Mouse (Mus musculus) thymus, postnatal 14 days (tissue): Measurements from ENCODE around the gene Ly6g5b.

Experiments used
- DNase-seq: peaks from one replicate; pipeline ENCODE4 v3.0.0; 2021

Ly6g5b gene

DNA sequence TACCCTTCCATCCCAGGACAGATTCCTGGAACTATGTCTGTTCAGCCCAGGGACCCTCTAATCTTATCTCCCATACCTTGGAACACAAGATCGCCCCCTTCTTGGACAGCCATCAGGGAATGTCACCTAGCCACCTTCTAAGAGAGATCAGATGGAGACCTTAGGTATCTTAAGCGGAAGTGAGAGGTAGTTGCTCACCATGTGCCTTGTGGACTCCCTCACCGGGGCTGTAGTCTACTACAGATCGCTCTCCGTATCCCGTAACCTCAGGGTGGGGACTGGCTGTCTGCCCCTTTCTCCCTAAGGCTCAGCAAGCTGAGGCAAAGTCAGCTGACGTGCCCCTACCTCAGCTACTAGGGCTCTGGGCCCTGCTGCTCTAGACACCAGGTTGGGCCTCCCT, 11.1 kb downstream of the Ly6g5b start:
- no peak for DNase-seq

DNA sequence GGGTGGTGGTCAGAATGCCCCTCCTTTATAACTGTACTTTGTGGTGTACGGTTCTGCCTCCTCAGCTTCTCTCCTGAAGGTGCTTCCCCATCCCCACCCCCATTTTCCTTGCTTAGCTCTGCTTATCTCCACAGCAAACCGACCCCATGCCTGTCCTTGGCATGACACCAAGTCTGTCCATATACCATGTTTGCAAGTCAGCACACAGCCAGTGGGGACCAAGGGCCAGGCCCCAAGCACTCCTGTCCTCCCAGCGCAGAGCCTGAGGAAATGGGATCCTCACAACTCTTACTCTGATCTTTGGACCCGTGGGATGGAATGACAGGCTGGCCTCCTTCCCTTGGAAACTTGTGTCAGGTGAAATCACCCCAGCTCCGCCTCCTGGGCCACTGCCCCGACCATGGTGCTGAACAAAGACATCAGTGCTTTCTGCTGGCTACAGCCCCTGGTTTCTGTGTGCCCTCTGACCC, 12.0 kb downstream of the Ly6g5b start:
- DNase-seq: no peak

DNA sequence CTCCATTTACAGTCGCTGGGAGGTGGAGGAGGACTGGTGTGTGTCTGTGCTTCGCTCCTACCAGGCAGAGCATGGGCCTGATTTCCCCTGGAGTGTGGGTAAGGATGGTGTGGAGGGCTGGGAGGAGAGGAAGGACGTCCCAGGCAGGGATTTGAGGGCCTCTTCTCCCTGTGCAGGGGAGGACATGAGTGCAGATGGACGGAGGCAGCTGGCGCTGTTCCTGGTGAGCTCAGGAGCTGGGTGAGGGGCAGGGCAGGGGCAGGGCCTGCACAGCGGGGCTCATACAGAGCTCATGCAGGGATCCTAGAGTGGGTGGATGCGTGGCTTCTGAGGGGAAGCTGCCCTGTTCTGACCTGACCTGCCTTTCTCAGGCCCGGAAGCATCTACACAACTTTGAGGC, 12.9 kb downstream of the Ly6g5b start:
- no peak for DNase-seq

DNA sequence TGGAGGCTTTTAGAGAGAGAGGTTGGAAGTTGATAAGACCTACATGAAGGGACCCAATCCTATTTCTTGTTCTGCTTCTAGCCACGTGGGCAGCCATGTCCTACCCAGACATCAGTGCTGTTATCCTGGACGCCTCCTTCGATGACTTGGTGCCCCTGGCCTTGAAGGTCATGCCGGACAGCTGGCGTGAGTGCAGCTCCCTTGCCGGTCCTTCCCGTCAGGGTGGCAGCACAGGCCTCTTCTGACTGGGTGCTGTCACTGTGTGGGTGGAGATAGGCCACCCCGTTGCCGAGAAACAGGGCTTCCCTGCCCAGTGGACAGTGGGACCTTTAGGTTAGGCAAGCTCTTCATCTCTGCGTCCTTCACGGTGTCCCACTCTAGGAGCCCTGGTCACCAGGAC, 14.1 kb downstream of the Ly6g5b start:
- DNase-seq: no peak

DNA sequence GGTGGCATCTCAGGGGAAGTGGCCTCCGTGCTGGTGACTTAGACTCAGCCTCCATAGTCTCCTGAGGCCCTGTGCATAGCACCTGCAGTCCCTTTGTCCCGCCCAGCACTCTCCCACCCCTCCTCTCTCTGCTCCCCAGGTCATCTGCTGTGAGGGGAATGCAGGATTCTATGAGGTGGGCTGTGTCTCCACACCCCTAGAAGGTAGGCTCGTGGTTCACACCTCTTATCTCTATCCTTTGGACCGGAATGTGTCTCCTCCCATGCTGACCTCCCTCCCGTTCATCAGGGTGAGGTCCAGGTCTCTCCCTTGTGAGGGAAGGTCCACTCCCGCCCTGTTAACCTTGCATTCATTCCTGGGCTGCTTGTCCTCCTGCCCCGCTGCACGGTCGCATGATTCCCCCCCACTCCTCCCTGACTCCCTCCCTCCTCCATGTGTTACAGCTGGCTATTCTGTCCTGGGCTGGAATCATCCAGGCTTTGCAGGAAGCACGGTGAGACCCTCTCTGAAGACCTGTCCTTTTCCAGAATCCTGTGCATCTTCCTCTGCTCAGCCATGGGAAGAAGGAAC, 14.9 kb downstream of the Ly6g5b start:
- no peak for DNase-seq

DNA sequence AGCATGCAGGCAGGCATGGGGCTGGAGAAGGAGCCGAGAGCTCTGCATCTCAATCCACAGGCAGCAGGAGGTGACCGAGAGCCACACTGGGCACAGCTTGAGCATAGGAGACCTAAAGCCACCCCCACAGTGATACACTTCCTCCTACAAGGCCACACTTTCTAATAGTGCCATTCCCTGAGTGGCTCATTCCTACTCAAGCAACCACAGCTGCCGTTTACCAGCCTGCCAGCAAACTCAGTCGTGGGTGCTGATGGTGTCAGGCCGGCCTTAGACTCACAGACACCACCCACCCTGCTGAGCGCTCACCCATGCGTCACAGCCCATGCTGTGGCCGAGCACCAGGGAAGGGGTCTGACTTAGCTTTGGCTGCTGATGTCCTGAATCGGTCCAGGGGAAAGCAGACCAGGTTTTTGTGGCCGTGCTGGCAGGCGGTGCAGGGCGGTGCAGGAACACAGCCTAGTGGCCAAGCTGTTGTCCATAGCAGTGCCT, 18.0 kb downstream of the Ly6g5b start:
- DNase-seq: peak; percentile 33

DNA sequence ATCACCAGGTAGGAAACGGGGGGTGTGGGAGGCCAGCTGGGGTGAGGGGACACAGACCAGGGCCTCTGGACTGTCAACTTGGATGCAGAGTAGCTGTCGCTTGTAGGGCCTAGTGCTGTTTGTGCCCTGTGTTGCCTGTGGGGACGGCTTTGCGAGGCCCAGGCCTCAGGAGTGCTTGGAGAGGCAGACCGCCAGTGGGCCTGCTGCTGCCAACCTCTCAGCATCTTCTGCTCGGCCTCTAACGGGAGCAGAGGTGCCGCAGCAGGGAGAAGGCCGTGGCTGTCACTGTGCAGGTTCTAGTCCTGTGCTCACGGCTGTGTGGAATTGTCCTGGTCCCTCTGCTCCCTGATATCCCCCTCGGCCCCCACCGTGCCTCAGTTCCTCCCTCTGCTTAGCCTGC, 18.6 kb downstream of the Ly6g5b start:
- DNase-seq: no peak

DNA sequence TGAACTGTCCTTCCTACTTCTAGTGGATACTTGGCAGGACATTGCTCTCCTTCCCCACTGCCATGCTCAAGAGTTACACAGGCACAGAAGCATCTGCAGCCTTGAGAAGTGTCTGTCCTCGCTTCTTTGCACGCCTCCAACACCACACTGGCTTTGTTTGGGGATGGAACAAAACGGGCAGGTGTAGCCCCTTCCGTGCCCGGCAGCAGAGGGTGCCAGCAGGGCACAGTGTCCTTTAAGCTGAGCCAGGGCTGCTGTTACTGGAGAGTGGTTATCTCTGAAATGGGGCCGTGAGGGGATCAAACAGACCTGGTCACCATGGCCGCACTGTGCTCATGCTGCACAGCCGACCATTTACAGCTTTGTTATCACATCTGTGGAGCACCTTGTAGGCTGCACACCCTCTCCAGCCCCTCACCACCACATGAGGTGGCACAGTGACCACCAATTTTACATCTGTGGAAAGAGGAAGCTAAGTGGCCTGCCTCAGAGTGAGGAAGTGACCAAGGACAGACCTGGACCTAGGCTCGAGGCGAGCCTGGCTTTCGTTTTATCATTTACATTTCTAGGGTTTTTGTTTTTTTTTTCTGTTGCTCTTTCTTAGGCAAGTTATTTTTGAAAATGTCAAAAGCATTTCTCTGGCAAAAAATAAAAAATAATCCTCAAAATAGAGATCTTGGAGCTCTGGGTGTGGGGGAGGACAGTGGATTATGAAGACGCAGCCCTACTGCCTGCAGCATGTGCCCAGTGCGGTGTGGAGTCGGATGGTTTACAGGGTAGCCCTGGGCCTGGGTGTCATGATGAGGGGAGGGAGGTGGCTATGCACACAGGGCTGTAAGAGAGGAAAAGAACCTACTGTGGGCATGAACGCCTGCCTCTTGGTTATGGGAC, 20.5 kb downstream of the Ly6g5b start:
- DNase-seq: no peak

DNA sequence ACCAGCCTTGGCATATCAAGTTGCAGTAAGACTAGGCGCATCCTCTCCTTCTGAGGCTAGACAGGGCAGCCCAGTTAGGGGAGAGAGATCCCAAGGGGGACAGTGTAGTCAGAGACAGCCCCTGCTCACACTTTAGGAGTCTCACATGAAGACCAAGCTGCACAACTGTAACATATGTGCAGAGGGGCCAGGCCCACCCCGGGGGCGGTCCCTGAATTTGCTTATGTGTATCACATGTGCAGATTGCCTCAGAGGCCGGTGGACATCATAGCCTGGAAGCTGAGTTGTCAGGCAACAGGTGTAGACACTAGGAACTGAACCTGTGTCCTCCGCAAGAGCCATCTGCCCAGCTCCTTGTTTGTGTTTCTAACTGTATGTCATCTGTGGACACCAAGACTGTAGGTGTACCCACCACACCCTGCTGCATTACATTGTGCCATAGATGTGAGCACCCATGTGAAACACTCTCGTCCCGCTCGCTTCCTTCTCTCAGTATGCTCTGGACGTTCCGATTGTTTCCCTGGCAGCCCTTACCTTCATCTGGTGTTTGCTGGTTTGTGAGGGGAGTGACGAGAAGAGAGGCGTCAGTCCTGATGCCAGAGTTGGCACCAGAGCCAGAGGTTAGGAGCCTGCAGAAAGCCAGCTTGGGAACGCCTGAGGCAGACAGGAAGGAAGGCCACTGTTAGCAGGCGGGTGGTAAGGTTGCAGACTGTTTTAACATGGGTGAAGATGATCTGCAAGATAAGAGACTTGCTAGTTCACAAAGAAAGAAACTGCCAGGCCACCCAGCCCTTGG, 22.6 kb downstream of the Ly6g5b start:
- DNase-seq: no peak

DNA sequence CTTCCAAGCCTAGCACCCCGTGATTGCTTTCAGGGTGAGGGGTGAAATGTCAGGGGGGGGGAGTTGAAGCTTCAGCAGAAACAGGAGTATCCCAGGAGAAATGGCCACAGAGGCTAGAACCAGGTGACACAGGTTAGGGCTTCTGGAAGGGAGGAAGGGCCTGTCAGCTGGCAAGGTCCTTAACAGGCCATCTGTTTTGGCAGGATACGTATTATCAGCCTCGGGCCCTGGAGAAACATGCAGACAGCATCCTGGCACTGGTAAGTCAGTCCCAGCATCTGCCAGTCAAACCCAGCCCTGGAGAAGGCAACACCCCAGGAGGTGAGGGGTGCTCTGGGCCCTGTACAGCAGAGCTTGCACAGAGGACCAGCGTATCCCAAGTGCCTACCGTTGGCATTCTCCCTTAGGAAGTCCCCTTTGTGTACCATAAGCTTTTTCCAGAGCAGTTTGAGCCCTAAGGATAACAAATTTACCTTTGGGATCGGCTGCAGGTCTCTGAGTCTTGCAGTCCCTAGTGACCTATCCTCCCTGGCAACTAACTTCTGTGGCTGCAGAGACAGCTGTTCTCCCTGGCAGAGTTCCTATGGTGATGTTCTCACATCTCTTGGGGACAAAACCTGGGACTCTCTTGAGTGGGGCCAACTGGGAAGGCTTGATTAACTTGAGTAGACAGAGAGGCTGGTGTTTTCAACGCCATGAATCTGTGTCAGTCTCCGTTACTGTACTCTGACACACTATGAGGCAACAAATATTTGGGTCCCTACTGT, 24.9 kb downstream of the Ly6g5b start:
- DNase-seq: no peak

DNA sequence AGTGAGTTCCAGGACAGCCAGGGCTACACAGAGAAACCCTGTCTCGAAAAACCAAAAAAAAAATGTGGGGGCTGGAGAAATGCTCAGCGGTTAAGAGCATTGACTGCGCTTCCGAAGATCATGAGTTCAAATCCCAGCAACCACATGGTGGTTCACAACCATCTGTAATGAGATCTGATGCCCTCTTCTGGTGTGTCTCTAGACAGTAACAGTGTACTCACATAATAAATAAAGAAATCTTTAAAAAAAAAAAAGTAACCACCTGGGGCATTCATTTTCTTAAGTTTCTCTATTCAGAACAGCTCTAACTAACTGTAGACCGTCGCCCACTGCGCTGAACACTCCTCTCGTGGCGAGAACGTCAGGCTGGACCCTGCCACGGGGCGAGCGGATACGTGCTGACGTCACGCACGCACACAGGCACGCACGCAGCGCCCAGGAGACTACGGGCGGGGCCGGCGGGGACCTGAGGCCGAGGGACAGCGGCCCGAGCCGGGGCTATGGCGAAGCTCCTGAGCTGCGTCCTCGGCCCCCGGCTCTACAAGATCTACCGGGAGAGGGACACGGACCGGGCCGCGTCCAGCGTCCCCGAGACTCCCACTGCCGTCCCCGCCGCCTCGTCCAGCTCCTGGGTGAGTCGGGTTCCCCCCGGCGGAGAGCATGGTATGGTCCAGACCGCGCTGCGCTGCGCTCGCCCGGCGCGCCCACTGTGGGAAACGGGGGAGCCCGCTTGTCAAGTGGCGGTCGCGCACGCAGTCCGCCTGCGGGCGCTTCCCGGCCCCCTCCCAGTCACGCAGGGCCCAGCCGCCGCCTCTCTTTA, 26.2 kb downstream of the Ly6g5b start, which contains the start of gene Abhd16a:
Gene Abhd16a (plus strand): TSS at position 439 of the 820 bp plus-strand sequence.
- DNase-seq: peak; percentile 95

DNA sequence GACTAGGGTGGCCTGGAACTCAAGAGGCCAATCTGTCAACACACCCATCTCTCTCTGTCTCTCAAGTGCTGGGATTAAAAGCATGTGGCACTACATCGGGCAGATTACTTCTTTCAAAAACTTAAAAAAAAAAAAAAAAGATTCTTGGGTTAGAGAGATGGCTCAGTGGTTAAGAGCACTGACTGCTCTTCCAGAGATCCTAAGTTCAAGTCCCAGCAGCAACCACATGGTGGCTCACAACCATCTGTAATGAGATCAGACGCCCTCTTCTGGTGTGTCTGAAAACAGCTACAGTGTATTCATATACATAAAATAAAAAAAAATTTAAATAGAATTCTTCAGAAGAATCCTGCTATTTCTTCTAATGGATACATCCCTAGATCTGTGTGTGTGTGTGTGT, 27.1 kb downstream of the Ly6g5b start:
- no peak for DNase-seq

DNA sequence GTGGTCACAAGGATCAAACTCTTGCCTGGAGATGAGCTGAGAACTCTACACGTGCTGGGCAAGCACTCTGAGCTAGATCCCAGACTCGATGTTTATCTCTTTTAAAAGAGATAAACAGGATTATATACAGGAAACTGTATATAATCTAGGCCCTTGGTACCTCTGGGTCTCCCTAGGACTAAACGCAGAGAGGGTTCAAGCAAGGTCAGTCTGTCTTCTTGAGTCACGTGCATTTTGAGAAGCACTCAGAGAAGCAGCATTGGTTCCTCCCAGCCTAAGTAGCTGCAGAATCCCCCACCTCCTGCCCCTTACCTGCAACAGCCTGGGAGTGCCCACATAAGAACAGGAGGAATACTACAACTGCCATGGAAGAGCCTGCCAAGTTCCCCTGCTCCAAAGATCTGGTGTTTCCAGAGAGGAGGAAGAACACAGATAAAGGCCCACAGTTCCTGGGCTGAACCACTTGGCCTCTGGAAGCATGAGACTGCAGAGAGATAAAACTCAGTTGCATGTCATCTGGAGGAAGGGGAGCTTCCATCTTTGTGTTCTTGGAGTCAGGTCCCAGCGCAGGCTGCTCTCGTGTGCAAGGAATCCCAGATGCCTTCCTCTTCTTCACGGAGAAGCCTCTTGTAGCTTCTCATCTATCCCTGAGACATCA, 29.9 kb downstream of the Ly6g5b start, which contains the start of gene Ly6g6f:
Gene Ly6g6f (minus strand): TSS at position 403 of the 658 bp plus-strand sequence.
- DNase-seq: no peak

DNA sequence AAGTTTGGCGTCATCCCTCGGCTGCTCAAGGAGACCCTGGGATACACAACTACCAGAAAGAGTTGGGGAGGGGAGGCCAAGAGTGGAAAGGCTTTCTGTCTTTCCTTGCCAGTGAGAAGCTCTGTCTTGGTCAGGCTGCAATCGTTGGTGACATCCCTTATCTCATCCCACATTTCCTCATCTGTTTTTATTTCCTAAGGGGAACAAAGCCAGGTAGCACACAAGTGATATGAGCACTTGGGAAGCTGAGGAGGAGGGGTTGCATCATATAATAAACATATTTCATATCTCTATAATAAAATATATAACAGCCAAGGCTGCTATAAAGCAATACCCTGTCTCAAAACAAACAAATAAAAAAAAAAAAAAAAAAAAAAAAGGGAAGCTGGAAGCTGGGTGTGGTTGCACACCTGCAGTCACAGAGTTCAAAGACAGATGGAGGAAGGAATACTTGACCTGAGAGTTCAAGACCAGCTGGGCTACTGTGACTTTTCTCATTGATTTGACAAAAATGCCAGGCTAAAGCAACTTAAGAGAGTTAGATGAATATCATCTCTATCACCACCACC, 31.2 kb downstream of the Ly6g5b start:
- DNase-seq: no peak

DNA sequence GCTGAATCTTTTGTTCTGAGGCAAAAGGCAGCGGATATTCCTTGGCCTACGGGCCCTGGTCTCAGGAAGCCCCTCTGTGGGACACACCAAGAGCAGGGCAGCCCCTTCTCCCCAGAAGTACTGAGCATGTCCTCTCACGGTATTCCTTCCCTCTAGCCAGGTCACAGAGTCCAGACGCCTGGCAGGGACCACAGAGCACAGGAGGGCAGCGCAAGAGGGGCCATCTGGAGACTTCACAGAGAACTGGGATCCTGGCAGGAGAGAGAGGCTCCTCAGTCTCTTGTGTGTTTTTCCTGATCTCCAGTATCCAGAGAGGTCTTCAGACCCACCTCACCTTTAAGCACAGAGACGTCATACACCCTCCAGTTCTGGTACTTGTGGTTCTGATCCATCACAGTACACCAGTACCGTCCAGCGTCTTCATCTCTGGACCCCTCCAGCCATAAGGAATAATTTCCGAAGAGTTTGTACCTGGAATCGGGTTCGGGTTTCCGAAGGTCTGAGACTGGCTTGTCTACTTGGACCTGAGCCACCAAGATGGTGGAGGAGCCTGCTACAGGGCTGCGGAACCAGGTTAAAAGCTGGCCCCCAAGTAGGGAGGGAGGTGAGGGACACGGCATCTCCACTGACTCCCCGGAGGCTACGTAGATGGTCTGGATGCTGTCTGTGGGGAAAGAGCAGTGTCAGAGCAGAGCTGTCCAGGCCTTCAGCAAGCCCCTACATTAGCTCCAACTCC, 32.2 kb downstream of the Ly6g5b start:
- DNase-seq: no peak

DNA sequence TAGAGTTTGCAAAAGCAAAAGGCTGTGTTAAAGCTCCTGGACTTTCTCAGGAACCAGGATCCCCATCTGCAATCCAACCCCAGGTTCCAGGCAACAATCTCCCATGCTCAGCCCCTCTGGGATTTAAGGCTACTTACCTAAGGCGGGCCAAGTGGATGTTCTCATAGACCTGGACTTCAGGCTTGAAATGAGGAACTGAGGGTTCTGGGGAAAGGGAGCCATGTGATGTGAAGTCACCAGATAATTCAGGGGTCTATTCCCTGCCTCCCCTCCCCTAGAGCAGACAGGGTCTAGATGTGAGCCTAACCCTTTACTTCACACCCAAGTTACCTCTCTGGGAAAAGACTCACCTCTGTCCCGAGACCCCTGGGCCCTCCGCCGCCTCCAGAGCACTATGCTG, 34.5 kb downstream of the Ly6g5b start:
- no peak for DNase-seq

DNA sequence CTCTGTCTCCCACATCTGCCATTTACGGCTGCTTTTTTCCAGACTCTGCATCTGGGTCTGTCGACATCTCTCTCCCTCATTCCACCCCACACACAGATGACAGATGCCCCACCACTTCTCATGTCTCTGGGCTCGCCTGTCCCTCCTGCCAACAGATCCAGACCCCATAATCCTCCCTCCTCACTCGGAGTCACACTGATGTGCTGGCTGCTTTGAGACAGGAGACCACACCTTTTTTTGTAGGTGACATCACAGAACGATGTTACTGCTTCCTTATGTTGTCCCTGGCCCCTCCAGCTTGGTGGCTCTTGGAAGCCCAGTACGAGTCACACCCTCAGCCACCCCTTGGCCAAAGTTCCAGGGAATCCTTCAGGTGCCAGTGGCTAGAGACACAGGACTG, 35.0 kb downstream of the Ly6g5b start:
- DNase-seq: no peak

DNA sequence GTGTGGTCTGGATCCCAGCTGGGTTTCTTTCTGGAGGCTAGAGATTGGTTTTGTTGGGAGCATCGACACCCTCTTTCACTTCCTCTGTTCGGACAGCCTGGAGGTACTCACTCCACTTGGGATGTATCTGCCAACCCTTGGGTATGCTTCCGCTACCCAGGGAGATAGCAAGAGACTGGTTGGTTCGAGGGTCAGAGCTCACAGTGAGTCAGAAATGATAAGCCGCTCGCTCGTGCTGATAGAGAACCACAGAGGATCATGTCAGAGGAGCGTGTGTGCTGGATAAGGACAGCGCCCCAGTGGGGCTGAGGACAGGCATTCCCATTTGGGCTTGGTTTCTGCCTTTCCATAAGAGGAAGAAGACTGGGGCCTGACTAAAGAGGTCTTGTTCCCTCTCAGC, 35.5 kb downstream of the Ly6g5b start:
- DNase-seq: no peak

DNA sequence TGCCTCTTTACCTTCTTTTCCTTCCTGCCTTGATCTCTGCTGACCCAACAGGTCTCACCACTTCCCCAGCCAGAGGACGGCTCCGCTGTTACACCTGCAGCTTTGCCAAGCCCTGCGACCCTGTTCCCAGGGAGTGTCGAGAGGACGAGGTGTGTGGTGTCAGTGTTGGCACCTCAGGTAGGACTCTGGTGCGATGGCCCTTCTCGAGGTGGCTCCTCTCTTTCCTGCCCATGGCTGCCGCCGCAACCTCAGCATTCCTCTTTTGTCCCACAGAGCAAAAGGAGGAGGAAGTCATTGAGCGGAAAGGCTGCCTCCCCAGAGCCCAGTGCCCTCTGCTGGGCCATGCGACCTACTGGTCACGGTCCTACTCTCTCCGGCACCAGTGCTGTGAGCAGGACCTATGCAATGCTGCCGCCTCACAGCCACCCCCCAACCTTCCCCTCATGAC, 37.4 kb downstream of the Ly6g5b start, which contains the start of gene Ly6g6d:
Gene Ly6g6d (minus strand): TSS at position 280 of the 448 bp plus-strand sequence.
- DNase-seq: no peak

DNA sequence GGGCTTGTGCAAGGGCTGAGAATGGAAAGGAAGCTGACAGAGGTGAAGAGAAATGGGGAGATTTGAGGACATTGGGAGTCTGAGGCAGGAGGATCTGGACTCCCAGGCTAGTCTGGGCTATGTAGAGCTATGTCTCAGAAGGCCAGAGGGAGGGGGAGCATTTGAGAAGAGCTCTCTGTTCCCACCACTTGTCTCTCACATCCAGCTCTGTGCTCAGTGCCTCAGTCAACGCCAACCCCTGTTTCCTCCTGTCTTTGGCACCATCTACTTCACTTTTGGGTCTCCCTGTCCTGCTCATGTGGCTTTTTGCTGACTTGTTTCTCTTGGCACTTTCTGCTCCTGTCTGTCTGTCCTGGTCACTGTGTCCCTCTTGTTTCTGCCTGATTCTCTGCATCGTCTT, 37.9 kb downstream of the Ly6g5b start:
- no peak for DNase-seq
